Mouse (Mus musculus): Measurements from ENCODE around the gene Clic3. TPM values are rescaled to one million over a fixed set of nuclear protein-coding genes. Genes with fewer than 3 reads are reported as not detected.

The Clic3 gene
- polyA plus RNA-seq, 1 experiment from 2014 or later = 3.7 TPM

- peaks cover 23% of the 10 kb centered on the region for H3K36me3 ChIP-seq
- H3K4me2 ChIP-seq = no peak overlapping the region
- H3K4me1 ChIP-seq (replicated peaks) = peaks cover 27% of the 10 kb centered on the region
- no peak overlapping the region for H3K4me3 ChIP-seq
- WGBS = 88% methylated on average over 9 of the region's 9 CpGs
- no peaks in the 10 kb centered on the region for H3K27me3 ChIP-seq
- H3K9me3 ChIP-seq = no peaks in the 10 kb centered on the region
- no peak for ATAC-seq (ENCODE audit: low FRiP score)
- H3K9ac ChIP-seq = no peak overlapping the region
- no peak overlapping the region for H3K27ac ChIP-seq
Measured at GRCm38 (mm10) chr2:25457022-25457896, 621 bp downstream of the Clic3 start.

DNA sequence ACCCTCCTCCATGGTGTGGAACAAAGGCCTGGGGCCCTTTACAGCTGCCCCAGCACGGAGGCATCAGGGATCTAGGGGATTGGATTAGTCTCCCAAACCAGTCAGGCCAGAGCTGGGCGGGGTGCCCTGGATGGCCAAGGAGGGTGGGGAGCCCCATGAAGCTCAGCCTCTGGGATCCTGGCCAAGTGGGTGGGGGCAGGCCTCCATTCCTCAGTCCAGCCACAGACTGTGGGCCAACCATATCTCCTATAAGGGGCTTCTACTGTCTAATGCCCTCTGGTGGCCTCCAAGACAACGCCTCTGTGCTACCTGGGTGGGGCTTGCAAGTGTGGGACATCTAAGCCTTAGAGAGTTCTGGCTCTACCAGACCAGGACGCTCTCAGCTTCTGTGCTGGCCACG, 2.3 kb downstream of the Clic3 start:
- no peaks in the 10 kb centered on the region for H3K9me3 ChIP-seq
- peaks cover 27% of the 10 kb centered on the region for H3K4me1 ChIP-seq (replicated peaks)
- H3K9ac ChIP-seq = peak overlapping the region; percentile 83; the same call in 1 of the 2 replicates
- ATAC-seq (ENCODE audit: low FRiP score) = no peak
- H3K4me2 ChIP-seq = peak overlapping the region; percentile 94
- peak overlapping the region; percentile 59; the same call in 1 of the 2 replicates for H3K4me3 ChIP-seq
- H3K27ac ChIP-seq = no peak overlapping the region
- WGBS = 74% methylated on average over 5 of the region's 5 CpGs
- H3K36me3 ChIP-seq = peaks cover 23% of the 10 kb centered on the region
- H3K27me3 ChIP-seq = no peaks in the 10 kb centered on the region

- Histone ChIP-seq H3K4me1 (replicated peaks) (peaks cover 27% of the 10 kb centered on the region), H3K9ac (peak overlapping the region; percentile 83), H3K27me3 (no peaks in the 10 kb centered on the region), H3K9me3 (no peaks in the 10 kb centered on the region), H3K36me3 (peaks cover 23% of the 10 kb centered on the region), H3K4me3 (peak overlapping the region; percentile 59), H3K4me2 (peak overlapping the region; percentile 94), H3K27ac (peak overlapping the region; percentile 91)
- peak; percentile 40 for ATAC-seq (ENCODE audit: low FRiP score)
- 39% methylated on average over 5 of the region's 5 CpGs for WGBS
Measured at GRCm38 (mm10) chr2:25460135-25460534, 3.5 kb downstream of the Clic3 start.

DNA sequence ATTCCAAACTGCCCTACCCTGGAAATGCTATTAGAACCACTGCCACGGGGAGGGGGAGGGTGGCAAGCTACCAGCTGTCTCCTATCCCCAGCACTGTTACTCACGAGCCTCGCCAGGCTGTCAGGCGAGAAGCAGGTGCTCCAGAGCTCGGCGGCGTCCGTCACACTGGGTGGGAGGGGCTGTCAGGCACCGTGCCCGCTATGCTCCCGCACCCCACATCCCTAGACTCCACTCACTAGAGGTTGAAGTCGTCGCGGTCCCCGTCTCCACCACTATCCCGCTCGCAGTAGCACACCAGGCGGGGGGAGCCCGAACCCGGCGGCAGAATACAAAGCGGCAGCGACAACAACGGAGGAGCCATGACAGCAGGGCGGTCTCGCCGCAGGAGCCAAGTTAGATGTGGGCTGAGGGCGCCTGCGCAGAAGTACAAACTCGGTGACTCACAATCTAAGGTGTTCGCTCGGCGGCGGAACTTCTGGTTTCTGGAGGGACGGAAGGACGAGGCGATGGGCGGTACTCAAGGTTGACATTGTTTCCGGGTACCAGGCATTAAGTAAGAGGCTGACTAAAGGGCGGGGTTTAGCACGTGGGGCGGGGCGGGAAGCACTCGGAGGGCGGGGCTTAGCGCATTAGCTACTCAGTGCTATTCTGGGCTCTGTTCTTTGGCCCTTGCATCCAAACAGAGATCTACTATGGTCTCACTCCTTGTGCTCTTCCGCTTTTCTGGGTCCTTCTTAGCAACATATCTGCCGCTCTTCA, 4.1 kb downstream of the Clic3 start, which contains the start of gene Paxx:
Gene Paxx, minus strand, starts transcription at position 544 of the 759 bp plus-strand sequence.
- under 1% methylated on average over 48 of the region's 48 CpGs for WGBS
- no peaks in the 10 kb centered on the region for H3K9me3 ChIP-seq
- peak within 1 kb of the TSS; percentile 83 for H3K9ac ChIP-seq
- H3K4me3 ChIP-seq = peak within 1 kb of the TSS; percentile 59
- peaks cover 27% of the 10 kb centered on the region for H3K4me1 ChIP-seq (replicated peaks)
- peak; percentile 89 for ATAC-seq (ENCODE audit: low FRiP score)
- H3K36me3 ChIP-seq = peaks cover 23% of the 10 kb centered on the region
- H3K27me3 ChIP-seq = no peaks in the 10 kb centered on the region
- peak within 1 kb of the TSS; percentile 94 for H3K4me2 ChIP-seq
- H3K27ac ChIP-seq = peak within 1 kb of the TSS; percentile 91

DNA sequence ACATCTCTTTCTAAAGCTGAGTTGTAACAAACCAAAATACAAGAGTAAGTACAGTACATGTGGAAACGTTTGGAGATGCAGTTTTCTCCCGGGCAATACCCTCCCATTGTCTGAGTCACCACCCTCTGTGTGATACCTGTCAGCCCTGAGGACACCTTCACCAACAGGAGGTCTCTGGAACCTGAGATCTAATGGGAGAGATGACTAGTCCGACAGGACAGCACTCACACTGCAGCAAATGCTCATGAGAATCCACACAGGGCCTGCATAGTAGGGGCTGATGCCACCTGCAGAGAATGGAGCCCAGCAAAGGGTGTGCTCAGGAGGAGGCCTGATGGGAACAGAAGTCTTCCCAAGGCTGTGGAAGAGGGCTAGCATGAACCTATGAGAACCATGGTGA, 4.8 kb downstream of the Clic3 start:
- WGBS = 27% methylated on average over 3 of the region's 3 CpGs
- 0 out of 2 replicates have a peak, but pooled peaks have one; percentile 8 for ATAC-seq (ENCODE audit: low FRiP score)
- no peaks in the 10 kb centered on the region for H3K27me3 ChIP-seq
- peak overlapping the region; percentile 94 for H3K4me2 ChIP-seq
- no peaks in the 10 kb centered on the region for H3K9me3 ChIP-seq
- peak overlapping the region; percentile 91 for H3K27ac ChIP-seq
- H3K36me3 ChIP-seq = peaks cover 23% of the 10 kb centered on the region
- H3K4me3 ChIP-seq = peak overlapping the region; percentile 59
- peak overlapping the region; percentile 68 for H3K9ac ChIP-seq
- H3K4me1 ChIP-seq (replicated peaks) = peaks cover 30% of the 10 kb centered on the region

- H3K27ac ChIP-seq = no peak overlapping the region
- no peak for ATAC-seq (ENCODE audit: low FRiP score)
- WGBS = 86% methylated on average over 3 of the region's 3 CpGs
Measured at GRCm38 (mm10) chr2:25463630-25464029, 7.0 kb downstream of the Clic3 start.

GRCm38 (mm10) chr2:25465256-25465655, 8.6 kb downstream of the Clic3 start:
- H3K27me3 ChIP-seq = no peaks in the 10 kb centered on the region
- H3K4me3 ChIP-seq = no peak overlapping the region
- H3K27ac ChIP-seq = no peak overlapping the region
- H3K4me2 ChIP-seq = no peak overlapping the region
- no peaks in the 10 kb centered on the region for H3K9me3 ChIP-seq
- H3K36me3 ChIP-seq = no peaks in the 10 kb centered on the region
- ATAC-seq (ENCODE audit: low FRiP score) = no peak
- WGBS = 89% methylated on average over 2 of the region's 2 CpGs
- H3K4me1 ChIP-seq (replicated peaks) = peaks cover 35% of the 10 kb centered on the region
- no peak overlapping the region for H3K9ac ChIP-seq

More at GRCm38 (mm10) chr2:25463630-25464029, 7.0 kb downstream of the Clic3 start:
- H3K36me3 ChIP-seq = peaks cover 9% of the 10 kb centered on the region
- no peak overlapping the region for H3K4me2 ChIP-seq
- H3K9me3 ChIP-seq = no peaks in the 10 kb centered on the region
- no peaks in the 10 kb centered on the region for H3K27me3 ChIP-seq
- H3K4me3 ChIP-seq = no peak overlapping the region
- no peak overlapping the region for H3K9ac ChIP-seq
- H3K4me1 ChIP-seq (replicated peaks) = peaks cover 35% of the 10 kb centered on the region

- ATAC-seq (ENCODE audit: low FRiP score) = no peak
- Histone ChIP-seq H3K36me3 (no peaks in the 10 kb centered on the region), H3K4me1 (replicated peaks) (peaks cover 35% of the 10 kb centered on the region), H3K9me3 (no peaks in the 10 kb centered on the region), H3K27me3 (no peaks in the 10 kb centered on the region), H3K9ac (peak overlapping the region; percentile 29; the same call in 1 of the 2 replicates), H3K4me2 (no peak overlapping the region), H3K4me3 (no peak overlapping the region), H3K27ac (no peak overlapping the region)
- 59% methylated on average over 10 of the region's 10 CpGs for WGBS
Measured at GRCm38 (mm10) chr2:25465816-25466635, 9.4 kb downstream of the Clic3 start.

DNA sequence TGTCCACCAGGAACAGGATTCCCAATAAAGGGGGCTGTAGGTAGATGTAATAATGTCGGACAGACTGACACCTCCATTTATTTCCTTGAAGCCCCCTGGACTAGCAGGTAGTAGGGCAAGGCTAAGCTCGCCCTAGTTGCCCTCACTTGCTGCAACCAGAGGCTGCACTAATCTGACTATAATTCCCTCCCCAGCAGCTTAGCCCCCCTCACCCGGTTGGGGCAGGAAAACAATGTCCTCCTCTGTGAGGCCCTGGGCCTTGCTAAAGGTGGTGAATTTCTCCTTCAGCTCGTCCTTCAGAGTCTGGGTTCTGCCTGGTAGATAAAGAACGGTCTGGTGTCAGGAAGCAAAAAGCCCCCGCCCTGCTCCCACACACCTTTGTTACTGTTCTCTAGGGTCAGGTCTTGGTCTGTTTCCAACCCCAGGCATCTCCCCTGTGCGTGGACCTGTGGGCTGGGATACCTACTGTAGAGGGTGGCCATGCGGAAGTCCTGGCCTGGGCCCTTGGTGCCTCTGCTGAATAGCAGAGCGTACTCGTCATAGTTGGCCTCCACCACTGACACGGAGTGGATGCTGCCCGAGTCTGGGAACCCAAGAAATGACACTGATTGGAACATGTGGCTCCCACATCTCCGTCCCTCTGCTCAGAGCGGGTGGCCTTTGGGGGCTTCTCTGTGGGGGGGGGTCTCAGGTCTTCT, 11.1 kb downstream of the Clic3 start:
- Histone ChIP-seq H3K4me2 (no peak overlapping the region), H3K9me3 (no peaks in the 10 kb centered on the region), H3K4me3 (no peak overlapping the region), H3K27ac (no peak overlapping the region), H3K27me3 (no peaks in the 10 kb centered on the region), H3K9ac (no peak overlapping the region), H3K36me3 (no peaks in the 10 kb centered on the region), H3K4me1 (replicated peaks) (peaks cover 27% of the 10 kb centered on the region)
- no peak for ATAC-seq (ENCODE audit: low FRiP score)
- 78% methylated on average over 14 of the region's 14 CpGs for WGBS

DNA sequence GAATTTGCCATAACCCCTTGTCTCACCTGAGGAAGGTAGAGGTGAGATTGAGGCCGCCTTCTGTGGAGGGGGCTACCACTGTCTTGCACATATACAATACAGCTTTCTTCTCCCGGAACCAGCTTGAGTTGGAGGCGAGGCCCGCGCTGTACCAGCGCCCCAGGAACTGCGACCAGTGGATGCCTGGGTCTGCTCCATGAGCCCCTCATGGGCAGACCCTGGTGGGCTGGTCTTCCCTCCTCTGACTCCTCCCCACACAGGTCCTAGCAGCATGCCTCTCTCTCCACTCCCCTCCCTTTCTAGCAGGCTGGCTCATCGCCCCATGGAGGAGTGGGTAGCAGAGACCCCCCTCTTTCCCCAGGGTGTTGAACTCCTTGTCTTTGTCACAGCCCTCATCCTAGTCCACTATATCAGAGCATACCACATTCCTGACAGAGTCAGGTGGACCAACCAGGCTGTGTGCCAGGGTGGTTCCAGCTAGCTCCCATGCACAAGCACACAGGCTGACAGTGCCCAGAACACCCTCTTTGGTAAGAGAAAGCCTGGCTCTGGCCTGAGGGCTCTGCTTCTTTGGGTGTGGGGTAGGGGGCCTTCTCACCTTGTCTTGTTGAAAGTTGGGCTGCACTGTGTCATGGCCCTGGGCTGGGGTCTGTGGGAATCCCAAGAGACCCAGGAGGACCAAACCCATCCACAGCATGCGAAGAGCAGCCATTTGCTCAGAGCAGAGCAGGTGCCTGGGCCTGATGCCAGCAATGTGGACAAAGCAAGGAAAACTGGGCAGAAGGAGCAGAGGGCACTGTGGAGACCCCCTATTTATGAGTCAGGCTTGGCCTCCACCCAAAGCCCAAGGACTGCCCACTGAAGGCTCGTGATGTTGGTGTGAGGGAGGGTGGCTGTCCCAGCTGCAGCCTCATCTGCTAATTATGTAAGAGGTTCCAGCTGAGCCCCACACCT, 12.6 kb downstream of the Clic3 start:
- Histone ChIP-seq H3K27me3 (no peaks in the 10 kb centered on the region), H3K4me3 (no peak overlapping the region), H3K27ac (peak overlapping the region; percentile 73), H3K9me3 (no peaks in the 10 kb centered on the region), H3K9ac (no peak overlapping the region), H3K4me2 (no peak overlapping the region), H3K4me1 (replicated peaks) (peaks cover 27% of the 10 kb centered on the region), H3K36me3 (no peaks in the 10 kb centered on the region)
- ATAC-seq (ENCODE audit: low FRiP score) = peak; percentile 76
- WGBS = 75% methylated on average over 10 of the region's 10 CpGs

Measured in hindbrain, embryonic 13.5 days (tissue).